Comparison of ENCODE assay signal across 30 mouse cellular contexts in genomic region chr2:45230351-45231209, GRCm38 (mm10).
DNase-seq lines count a peak whose midpoint lies in the region; ATAC-seq and TF ChIP-seq lines count a peak whose summit lies in the region.
"Had no signal": no experiment of that assay in that cellular context is flagged by ENCODE, and none has a peak within 500 bp of the region (broad histone marks: within the 10 kb centered on the region; RNA-seq: fewer than 3 reads in every experiment).

No protein-coding gene starts in this region.

- no peaks in the 10 kb centered on the region for H3K4me1 ChIP-seq in hindbrain, postnatal 0 days (ENCODE audit: insufficient read depth, low read length)
- H3K4me1 ChIP-seq in hindbrain, embryonic 11.5 days (replicated peaks; ENCODE audit: control insufficient read depth, insufficient read depth, low read length), result no peaks in the 10 kb centered on the region
- H3K4me1 ChIP-seq in bone marrow macrophage, adult 2 months (ENCODE audit: control insufficient read depth, insufficient read depth, low read length), result peaks cover 22% of the 10 kb centered on the region
- H3K4me1 ChIP-seq: heart, embryonic 13.5 days had no signal

- no peaks in the 10 kb centered on the region for H3K27me3 ChIP-seq in hindbrain, postnatal 0 days (ENCODE audit: insufficient read depth, low read length)
- no peaks in the 10 kb centered on the region for H3K27me3 ChIP-seq in hindbrain, embryonic 11.5 days (ENCODE audit: control insufficient read depth, insufficient read depth, low read length)
- H3K27me3 ChIP-seq: embryonic facial prominence, embryonic 15.5 days; forebrain, embryonic 12.5 days; heart, embryonic 13.5 days; lung, embryonic 15.5 days had no signal

- whole genome bisulfite sequencing in hindbrain, postnatal 0 days, result 64% methylated on average over 11 of the region's 11 CpGs
- WGBS in hindbrain, embryonic 11.5 days, result 82% methylated on average over 11 of the region's 11 CpGs

- no peaks in the 10 kb centered on the region for H3K9me3 ChIP-seq in hindbrain, postnatal 0 days (ENCODE audit: low read length)
- H3K9me3 ChIP-seq in hindbrain, embryonic 11.5 days (ENCODE audit: control insufficient read depth, low read length), result no peaks in the 10 kb centered on the region
- H3K9me3 ChIP-seq: embryonic facial prominence, embryonic 15.5 days; forebrain, embryonic 12.5 days; G1E; heart, embryonic 13.5 days; hindbrain, embryonic 10.5 days; limb, embryonic 13.5 days; lung, embryonic 15.5 days had no signal

- DNase-seq in cerebellum, postnatal 10 days, result peak; percentile 62 to 65
- no peak for DNase-seq in cerebellum, postnatal 36 days
- DNase-seq in hindbrain, postnatal 0 days (ENCODE audit: low spot score), result peak; percentile 25
- no peak for DNase-seq in hindbrain, embryonic 11.5 days (ENCODE audit: low spot score)
- no peak for DNase-seq in B cell, adult 2 months
- DNase-seq in heart, postnatal 4 days, result no peak
- DNase-seq: adrenal gland, postnatal 10 days; cerebellum, adult 2 months; gastrocnemius, postnatal 36 days; heart, postnatal 10 days; kidney, adult 9 months; kidney, postnatal 10 days; lung, postnatal 36 days; midbrain, embryonic 14.5 days; right cerebral cortex, adult 18-20 months; right cerebral cortex, postnatal 4 days; thymus, adult 18-20 months; thymus, postnatal 25 days had no signal

- H3K27ac ChIP-seq in hindbrain, postnatal 0 days, result no peak overlapping the region
- H3K27ac ChIP-seq in hindbrain, embryonic 11.5 days (ENCODE audit: low read depth, low read length), result no peak overlapping the region
- H3K27ac ChIP-seq in bone marrow macrophage, adult 2 months (ENCODE audit: insufficient read depth, low read depth, low read length), result peak overlapping the region; percentile 64
- H3K27ac ChIP-seq: embryonic facial prominence, embryonic 15.5 days; forebrain, embryonic 12.5 days; heart, embryonic 13.5 days; hindbrain, embryonic 10.5 days; limb, embryonic 13.5 days; lung, embryonic 15.5 days; stomach, postnatal 0 days had no signal

- no peaks in the 10 kb centered on the region for H3K36me3 ChIP-seq in hindbrain, postnatal 0 days (ENCODE audit: insufficient read depth, low read length)
- H3K36me3 ChIP-seq in hindbrain, embryonic 11.5 days (ENCODE audit: control insufficient read depth, insufficient read depth, low read length), result no peaks in the 10 kb centered on the region
- H3K36me3 ChIP-seq: embryonic facial prominence, embryonic 15.5 days; forebrain, embryonic 12.5 days; G1E; heart, embryonic 13.5 days; hindbrain, embryonic 10.5 days; limb, embryonic 13.5 days; lung, embryonic 15.5 days had no signal

- no peak overlapping the region for H3K4me2 ChIP-seq in hindbrain, postnatal 0 days (ENCODE audit: low read depth, low read length)
- no peak overlapping the region for H3K4me2 ChIP-seq in hindbrain, embryonic 11.5 days (replicated peaks; ENCODE audit: low read depth, low read length)
- H3K4me2 ChIP-seq: embryonic facial prominence, embryonic 15.5 days; forebrain, embryonic 12.5 days; heart, embryonic 13.5 days; limb, embryonic 13.5 days; liver, embryonic 11.5 days; lung, embryonic 15.5 days had no signal

- TF ChIP-seq POLR2A in bone marrow macrophage, adult 2 months (IDR thresholded peaks at IDR 0.05; ENCODE audit: borderline replicate concordance, low read depth, low read length), result no peak

- no peak overlapping the region for H3K4me3 ChIP-seq in hindbrain, postnatal 0 days (ENCODE audit: low read length)
- H3K4me3 ChIP-seq in hindbrain, embryonic 11.5 days (ENCODE audit: low read depth, low read length), result no peak overlapping the region
- H3K4me3 ChIP-seq in bone marrow macrophage, adult 2 months (ENCODE audit: insufficient read depth, low read length), result no peak overlapping the region
- H3K4me3 ChIP-seq: embryonic facial prominence, embryonic 15.5 days; forebrain, embryonic 12.5 days; heart, embryonic 13.5 days; hindbrain, embryonic 10.5 days; limb, embryonic 13.5 days; lung, embryonic 15.5 days had no signal

- TF ChIP-seq CTCF in hindbrain, postnatal 0 days (IDR thresholded peaks at IDR 0.05; ENCODE audit: low read depth), result no peak
- no peak for TF ChIP-seq CTCF in bone marrow macrophage, adult 2 months (IDR thresholded peaks at IDR 0.05; ENCODE audit: low read depth, low read length)

- no peak overlapping the region for H3K9ac ChIP-seq in hindbrain, postnatal 0 days (replicated peaks; ENCODE audit: low read length)
- H3K9ac ChIP-seq in hindbrain, embryonic 11.5 days (ENCODE audit: low read depth, low read length), result no peak overlapping the region
- H3K9ac ChIP-seq: embryonic facial prominence, embryonic 15.5 days; forebrain, embryonic 12.5 days; heart, embryonic 13.5 days; limb, embryonic 13.5 days; lung, embryonic 15.5 days had no signal

- 0 out of 2 replicates have a peak, but pooled peaks have one; percentile 15 for ATAC-seq in hindbrain, postnatal 0 days
- no peak for ATAC-seq in hindbrain, embryonic 11.5 days (ENCODE audit: low FRiP score)
- peak; percentile 68 for ATAC-seq in megakaryocyte, adult 5-6 weeks (ENCODE audit: poor library complexity, severe bottlenecking)
- ATAC-seq: intestine, postnatal 0 days had no signal

Comparison
In these comparisons a context has a peak if more than half of its experiments do, and no peak if none do; other contexts are left out.
1. DNase-seq: peak in cerebellum, postnatal 10 days (2 of 2) and hindbrain, postnatal 0 days (single experiment); none in cerebellum, postnatal 36 days (0 of 2), hindbrain, embryonic 11.5 days (single experiment), B cell, adult 2 months (0 of 2) and heart, postnatal 4 days (single experiment).